Comparison of ENCODE assay signal across 8 mouse cellular contexts in the genomic region with DNA sequence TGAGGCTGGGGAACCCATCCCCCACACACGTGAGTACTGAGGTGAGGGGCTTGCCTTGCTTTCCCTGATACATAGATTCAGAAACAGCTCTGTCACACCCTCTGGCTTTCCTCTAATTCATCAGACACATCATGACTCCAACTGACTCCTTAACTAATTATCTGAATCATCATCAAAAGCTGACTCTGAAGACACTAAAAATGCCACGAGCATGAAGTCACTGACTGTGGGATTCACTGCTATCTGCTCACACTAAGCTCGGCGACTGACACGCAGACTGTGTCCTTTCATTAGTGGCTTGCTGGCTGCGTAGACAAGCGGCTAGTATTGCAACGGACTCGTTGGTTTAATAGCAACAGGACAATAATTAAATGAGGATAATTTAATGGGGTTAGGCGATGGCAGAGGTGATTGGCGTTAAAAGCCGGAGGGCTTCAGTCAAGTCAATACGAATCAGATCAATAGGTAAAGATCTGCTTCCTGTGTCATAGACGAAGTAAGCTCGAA. TPM values are rescaled to one million over a fixed set of nuclear protein-coding genes. Genes with fewer than 3 reads are reported as not detected.
DNase-seq lines count a peak whose midpoint lies in the region; ATAC-seq and TF ChIP-seq lines count a peak whose summit lies in the region.

No protein-coding gene starts in this region.

- no peak overlapping the region for H3K4me3 ChIP-seq in kidney, postnatal 0 days (replicated peaks; ENCODE audit: low read depth, low read length)
- peak overlapping the region; percentile 27 for H3K4me3 ChIP-seq in embryonic facial prominence, embryonic 12.5 days
- peak overlapping the region; percentile 33 for H3K4me3 ChIP-seq in intestine, postnatal 0 days (ENCODE audit: low read depth, low read length)
- peak overlapping the region; percentile 38 for H3K4me3 ChIP-seq in neural tube, embryonic 13.5 days

- TF ChIP-seq CTCF in kidney, postnatal 0 days (IDR thresholded peaks at IDR 0.05; ENCODE audit: low read depth) = no peak
- no peak for TF ChIP-seq CTCF in intestine, postnatal 0 days (IDR thresholded peaks at IDR 0.05; ENCODE audit: low read depth)

- H3K4me2 ChIP-seq in kidney, postnatal 0 days (ENCODE audit: low read length) = peak overlapping the region; percentile 41; the same call in 1 of the 2 replicates
- peak overlapping the region; percentile 48 for H3K4me2 ChIP-seq in embryonic facial prominence, embryonic 12.5 days (replicated peaks)
- H3K4me2 ChIP-seq in intestine, postnatal 0 days (replicated peaks; ENCODE audit: low read depth) = peak overlapping the region; percentile 56
- peak overlapping the region; percentile 57 for H3K4me2 ChIP-seq in neural tube, embryonic 13.5 days

- no peaks in the 10 kb centered on the region for H3K27me3 ChIP-seq in kidney, postnatal 0 days (ENCODE audit: insufficient read depth, low read length)
- H3K27me3 ChIP-seq in embryonic facial prominence, embryonic 12.5 days = no peaks in the 10 kb centered on the region
- no peaks in the 10 kb centered on the region for H3K27me3 ChIP-seq in intestine, postnatal 0 days (replicated peaks; ENCODE audit: control insufficient read depth, insufficient read depth, low read length)
- H3K27me3 ChIP-seq in neural tube, embryonic 13.5 days = no peaks in the 10 kb centered on the region

- no peak overlapping the region for H3K27ac ChIP-seq in kidney, postnatal 0 days
- H3K27ac ChIP-seq in embryonic facial prominence, embryonic 12.5 days = no peak overlapping the region
- no peak overlapping the region for H3K27ac ChIP-seq in intestine, postnatal 0 days (ENCODE audit: low read depth, low read length)
- H3K27ac ChIP-seq in neural tube, embryonic 13.5 days (replicated peaks) = peak overlapping the region; percentile 71; the same call in 1 of the 2 replicates

- no peaks in the 10 kb centered on the region for H3K36me3 ChIP-seq in kidney, postnatal 0 days (ENCODE audit: insufficient read depth, low read length)
- H3K36me3 ChIP-seq in embryonic facial prominence, embryonic 12.5 days = no peaks in the 10 kb centered on the region
- H3K36me3 ChIP-seq in intestine, postnatal 0 days (ENCODE audit: control insufficient read depth, insufficient read depth) = no peaks in the 10 kb centered on the region
- no peaks in the 10 kb centered on the region for H3K36me3 ChIP-seq in neural tube, embryonic 13.5 days

- H3K9me3 ChIP-seq in kidney, postnatal 0 days (replicated peaks; ENCODE audit: low read length) = no peaks in the 10 kb centered on the region
- H3K9me3 ChIP-seq in embryonic facial prominence, embryonic 12.5 days = no peaks in the 10 kb centered on the region
- H3K9me3 ChIP-seq in intestine, postnatal 0 days (ENCODE audit: control insufficient read depth) = no peaks in the 10 kb centered on the region
- no peaks in the 10 kb centered on the region for H3K9me3 ChIP-seq in neural tube, embryonic 13.5 days

- 0 out of 2 replicates have a peak, but pooled peaks cover 2% of the 10 kb centered on the region for H3K4me1 ChIP-seq in kidney, postnatal 0 days (replicated peaks; ENCODE audit: insufficient read depth, low read length)
- peaks cover 10% of the 10 kb centered on the region; the same call in 1 of the 2 replicates for H3K4me1 ChIP-seq in embryonic facial prominence, embryonic 12.5 days
- no peaks in the 10 kb centered on the region for H3K4me1 ChIP-seq in intestine, postnatal 0 days (replicated peaks; ENCODE audit: control insufficient read depth, insufficient read depth, low read length)
- H3K4me1 ChIP-seq in neural tube, embryonic 13.5 days (replicated peaks) = peaks cover 21% of the 10 kb centered on the region; the same call in 1 of the 2 replicates

- DNase-seq in kidney, postnatal 0 days (ENCODE audit: low spot score) = no peak
- no peak for DNase-seq in kidney, postnatal 36 days
- DNase-seq in layer of hippocampus, postnatal 10 days (ENCODE audit: low spot score in 2 of 2) = no peak
- DNase-seq in thymus, postnatal 25 days = no peak

- no peak overlapping the region for H3K9ac ChIP-seq in kidney, postnatal 0 days (ENCODE audit: low read depth, low read length)
- no peak overlapping the region for H3K9ac ChIP-seq in embryonic facial prominence, embryonic 12.5 days
- no peak overlapping the region; the same call in 1 of the 2 replicates for H3K9ac ChIP-seq in intestine, postnatal 0 days (ENCODE audit: low read depth, low read length)
- peak overlapping the region; percentile 59 for H3K9ac ChIP-seq in neural tube, embryonic 13.5 days

- no peak for ATAC-seq in kidney, postnatal 0 days (replicated peaks; ENCODE audit: low FRiP score, low read depth)
- ATAC-seq in embryonic facial prominence, embryonic 12.5 days (ENCODE audit: insufficient number of reproducible peaks, insufficient read depth, low FRiP score, low TSS enrichment) = no peak
- ATAC-seq in intestine, postnatal 0 days = no peak
- peak; percentile 45; the same call in 1 of the 2 replicates for ATAC-seq in neural tube, embryonic 13.5 days (ENCODE audit: low read depth)
- ATAC-seq in CD4-positive, CD25-positive, alpha-beta regulatory T cell, adult 4 months = no peak

- 62% methylated on average over 15 of the region's 15 CpGs for WGBS in kidney, postnatal 0 days
- 73% methylated on average over 15 of the region's 15 CpGs for WGBS in embryonic facial prominence, embryonic 12.5 days
- 56% methylated on average over 15 of the region's 15 CpGs for WGBS in intestine, postnatal 0 days
- WGBS in neural tube, embryonic 13.5 days = 69% methylated on average over 15 of the region's 15 CpGs

RNA-seq across cellular contexts. Expression of gene Plet1, which starts 6.2 kb away (rescaled TPM):
- 53.4 and 54.5 TPM in 2 replicates for polyA plus RNA-seq in kidney, postnatal 0 days (2015; fragmentation: Nextera tagmentation; extraction: Ambion mirVana)
- 1.2 TPM in 2 replicates for polyA plus RNA-seq in embryonic facial prominence, embryonic 12.5 days (2016; fragmentation: Nextera tagmentation; extraction: Ambion mirVana)
- 3.1 and 4.0 TPM in 2 replicates for polyA plus RNA-seq in intestine, postnatal 0 days (2015; fragmentation: Nextera tagmentation; extraction: Ambion mirVana)
- polyA plus RNA-seq in neural tube, embryonic 13.5 days (2015; fragmentation: Nextera tagmentation; extraction: Ambion mirVana) = 0.54 and 0.81 TPM in 2 replicates
- under 1 TPM in 1 of 2 experiments, not detected in 1; 0.27 TPM for total RNA-seq in layer of hippocampus, postnatal 10 days (2021)
- polyA plus RNA-seq in CD4-positive, CD25-positive, alpha-beta regulatory T cell, adult 4 months (2017; shearing (Covaris generic)) = under 1 TPM in 1 of 2 experiments, not detected in 1; 0.48 TPM

RNA-seq across cellular contexts. Expression of gene Pts, which starts 28.0 kb away (rescaled TPM):
- 133 and 139 TPM in 2 replicates for polyA plus RNA-seq in kidney, postnatal 0 days (2015; fragmentation: Nextera tagmentation; extraction: Ambion mirVana)
- 71.9 and 73.6 TPM in 2 replicates for polyA plus RNA-seq in embryonic facial prominence, embryonic 12.5 days (2016; fragmentation: Nextera tagmentation; extraction: Ambion mirVana)
- polyA plus RNA-seq in intestine, postnatal 0 days (2015; fragmentation: Nextera tagmentation; extraction: Ambion mirVana) = 88.2 and 90.8 TPM in 2 replicates
- polyA plus RNA-seq in neural tube, embryonic 13.5 days (2015; fragmentation: Nextera tagmentation; extraction: Ambion mirVana) = 104 and 128 TPM in 2 replicates
- total RNA-seq in layer of hippocampus, postnatal 10 days (2021) = 10 to 100 TPM; 38.2 to 42.9 TPM
- polyA plus RNA-seq in CD4-positive, CD25-positive, alpha-beta regulatory T cell, adult 4 months (2017; shearing (Covaris generic)) = 100 to 1,000 TPM; 104 to 120 TPM

RNA-seq across cellular contexts. Expression of gene Il18, which starts 54.1 kb away (rescaled TPM):
- 3.7 and 5.2 TPM in 2 replicates for polyA plus RNA-seq in kidney, postnatal 0 days (2015; fragmentation: Nextera tagmentation; extraction: Ambion mirVana)
- polyA plus RNA-seq in embryonic facial prominence, embryonic 12.5 days (2016; fragmentation: Nextera tagmentation; extraction: Ambion mirVana) = 3.3 and 5.1 TPM in 2 replicates
- 57.3 and 68.7 TPM in 2 replicates for polyA plus RNA-seq in intestine, postnatal 0 days (2015; fragmentation: Nextera tagmentation; extraction: Ambion mirVana)
- polyA plus RNA-seq in neural tube, embryonic 13.5 days (2015; fragmentation: Nextera tagmentation; extraction: Ambion mirVana) = 15.7 and 17.1 TPM in 2 replicates
- total RNA-seq in layer of hippocampus, postnatal 10 days (2021) = 10 to 100 TPM; 23.8 to 27.2 TPM
- polyA plus RNA-seq in CD4-positive, CD25-positive, alpha-beta regulatory T cell, adult 4 months (2017; shearing (Covaris generic)) = 1 to 10 TPM; 6.1 to 7.4 TPM

RNA-seq across cellular contexts. Expression of gene Bco2, which starts 54.5 kb away (rescaled TPM):
- 0.17 and 0.27 TPM in 2 replicates for polyA plus RNA-seq in kidney, postnatal 0 days (2015; fragmentation: Nextera tagmentation; extraction: Ambion mirVana)
- 0.12 TPM in 1 of 2 replicates, not detected in the other for polyA plus RNA-seq in embryonic facial prominence, embryonic 12.5 days (2016; fragmentation: Nextera tagmentation; extraction: Ambion mirVana)
- 4.7 and 5.3 TPM in 2 replicates for polyA plus RNA-seq in intestine, postnatal 0 days (2015; fragmentation: Nextera tagmentation; extraction: Ambion mirVana)
- polyA plus RNA-seq in neural tube, embryonic 13.5 days (2015; fragmentation: Nextera tagmentation; extraction: Ambion mirVana) = 0.28 and 0.35 TPM in 2 replicates
- 1 to 10 TPM; 1.9 to 2.0 TPM for total RNA-seq in layer of hippocampus, postnatal 10 days (2021)
- polyA plus RNA-seq in CD4-positive, CD25-positive, alpha-beta regulatory T cell, adult 4 months (2017; shearing (Covaris generic)) = 1 to 10 TPM in 1 of 2 experiments, under 1 TPM in 1; 0.15 to 2.1 TPM

Comparison
In these comparisons a context has a peak if more than half of its experiments do, and no peak if none do; other contexts are left out.
1. RNA of gene Plet1, which starts 6.2 kb away (polyA plus RNA-seq): 53.4 to 54.5 TPM in kidney, postnatal 0 days; 3.1 to 4.0 TPM in intestine, postnatal 0 days, 1.2 TPM in embryonic facial prominence, embryonic 12.5 days, 0.54 to 0.81 TPM in neural tube, embryonic 13.5 days and 0.48 TPM in CD4-positive, CD25-positive, alpha-beta regulatory T cell, adult 4 months; every median in the first group is over 10 times any median in the second.
2. Peak in every context shown above with its lines, with median percentiles within 50 percentile points of each other: H3K4me2 ChIP-seq.